Mouse (Mus musculus): Measurements from ENCODE around the gene Cdnf.

Gene Cdnf

DNA sequence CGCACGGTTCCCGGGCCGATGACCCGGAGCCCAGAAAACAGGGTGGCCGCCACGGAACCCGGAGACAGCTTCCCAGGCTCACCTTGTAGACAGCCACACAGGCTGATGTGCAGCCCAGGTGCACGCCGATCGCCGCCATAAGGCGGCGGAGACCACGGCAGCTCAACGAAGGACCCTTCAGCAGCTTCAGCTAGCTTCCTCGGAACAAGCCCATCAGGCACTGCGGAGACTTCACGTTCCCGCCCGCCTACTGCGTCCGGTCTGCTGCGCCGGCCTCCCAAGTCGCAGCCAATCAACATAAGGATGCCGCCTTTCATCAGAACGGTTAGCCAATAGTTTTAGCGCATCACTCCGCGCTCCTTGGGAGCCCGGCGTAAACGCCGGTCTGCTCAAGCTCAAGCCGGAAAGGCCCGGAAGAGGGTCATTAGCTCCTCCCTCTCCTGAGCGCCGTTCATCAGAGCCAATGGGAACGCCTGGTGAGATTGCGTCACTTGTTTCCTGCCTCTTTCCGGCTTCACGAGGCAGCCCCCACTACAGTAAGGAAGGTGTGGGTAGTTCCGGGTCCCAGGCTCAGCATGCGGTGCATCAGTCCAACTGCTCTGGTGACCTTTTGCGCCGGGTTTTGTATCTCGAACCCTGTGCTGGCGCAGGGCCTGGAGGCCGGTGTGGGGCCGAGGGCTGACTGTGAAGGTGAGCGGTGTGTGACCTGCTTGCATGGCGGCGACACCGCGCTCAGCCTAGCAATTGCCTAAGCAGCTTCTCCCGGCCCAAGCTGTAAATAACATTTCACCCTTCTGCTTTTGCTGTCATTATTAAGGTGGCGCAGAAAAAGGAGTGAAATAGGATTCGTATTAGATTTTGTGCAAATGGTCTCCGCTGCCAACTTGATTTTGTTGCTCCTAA lies at the start of gene Cdnf, which contains the start of the genes Gm45902 and Hspa14:
Gene Cdnf, plus strand, starts transcription at position 479 of the 903 bp plus-strand sequence.
Gene Gm45902, minus strand, starts transcription at position 239 of the 903 bp plus-strand sequence.
Gene Hspa14, minus strand, starts transcription at position 263 of the 903 bp plus-strand sequence.
- peak; percentile 98 for DNase-seq (ENCODE audit: extremely low spot score, low read depth, low spot score)

DNA sequence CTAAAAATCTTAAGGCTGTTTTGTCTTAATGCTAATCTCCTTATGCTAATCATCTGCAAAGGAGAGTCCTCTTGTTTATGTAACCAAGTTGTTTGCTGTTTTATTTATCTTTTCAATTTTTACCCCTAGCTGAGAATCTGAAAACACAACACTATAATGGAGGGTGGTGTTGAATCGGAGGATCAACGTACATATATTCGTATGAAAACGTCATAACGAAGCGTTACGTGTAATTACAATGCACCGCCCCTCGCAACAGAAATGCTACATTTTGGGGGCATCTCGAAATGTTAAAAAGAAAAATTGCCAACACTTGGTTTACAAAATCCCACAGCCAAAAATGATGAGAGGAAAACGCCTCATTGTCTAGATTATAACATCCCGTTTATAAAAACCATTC lies 38.9 kb upstream of the Cdnf start:
- peak; percentile 31 for DNase-seq (ENCODE audit: extremely low spot score, low read depth, low spot score)

DNA sequence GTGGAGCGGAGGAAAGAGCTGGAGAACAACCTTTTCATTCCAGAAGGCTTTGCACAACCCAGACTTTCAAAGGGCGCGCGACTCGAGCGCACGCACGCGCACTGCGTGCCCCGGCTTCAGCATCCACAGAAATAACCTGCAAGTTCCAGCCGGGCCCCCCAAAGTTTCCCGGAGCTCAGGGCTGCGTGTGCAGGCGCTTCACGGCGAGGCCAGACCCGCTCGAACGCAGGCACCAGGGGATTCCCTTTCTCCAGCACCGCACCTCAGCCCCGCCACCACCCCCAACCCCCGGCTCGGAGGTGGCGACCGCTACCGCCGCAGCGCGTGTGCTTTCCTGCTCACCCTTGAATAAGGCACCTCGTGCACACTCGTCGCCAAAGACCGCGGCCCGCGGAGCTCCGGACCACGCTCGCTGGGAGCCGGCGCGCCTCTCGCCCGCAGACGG lies 38.4 kb upstream of the Cdnf start:
- peak; percentile 24 for DNase-seq (ENCODE audit: extremely low spot score, low read depth, low spot score)

DNA sequence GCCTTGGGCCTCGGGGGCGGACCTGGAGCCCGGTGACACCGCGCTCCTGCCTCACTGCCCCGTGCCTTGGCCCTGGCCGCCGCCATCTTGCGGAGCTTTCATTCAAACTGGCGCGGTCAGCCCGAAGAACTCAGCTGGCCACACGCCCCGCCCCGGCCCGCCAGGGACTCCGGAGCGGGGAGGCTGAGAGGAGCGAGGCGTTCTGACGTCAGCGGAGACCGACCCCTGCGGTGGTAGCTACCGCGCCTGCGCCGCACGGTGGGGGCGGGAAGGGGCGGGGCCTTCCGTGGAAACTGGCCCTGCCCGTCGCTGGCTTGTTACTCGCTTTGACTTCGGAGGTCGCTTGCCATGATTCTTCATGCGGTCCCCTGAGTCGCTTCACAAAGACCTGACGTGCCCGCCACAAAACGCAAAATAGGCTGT lies 38.0 kb upstream of the Cdnf start, which contains the start of gene Suv39h2:
Gene Suv39h2, minus strand, starts transcription at position 171 of the 423 bp plus-strand sequence.
- DNase-seq (ENCODE audit: extremely low spot score, low read depth, low spot score), result peak; percentile 72

DNA sequence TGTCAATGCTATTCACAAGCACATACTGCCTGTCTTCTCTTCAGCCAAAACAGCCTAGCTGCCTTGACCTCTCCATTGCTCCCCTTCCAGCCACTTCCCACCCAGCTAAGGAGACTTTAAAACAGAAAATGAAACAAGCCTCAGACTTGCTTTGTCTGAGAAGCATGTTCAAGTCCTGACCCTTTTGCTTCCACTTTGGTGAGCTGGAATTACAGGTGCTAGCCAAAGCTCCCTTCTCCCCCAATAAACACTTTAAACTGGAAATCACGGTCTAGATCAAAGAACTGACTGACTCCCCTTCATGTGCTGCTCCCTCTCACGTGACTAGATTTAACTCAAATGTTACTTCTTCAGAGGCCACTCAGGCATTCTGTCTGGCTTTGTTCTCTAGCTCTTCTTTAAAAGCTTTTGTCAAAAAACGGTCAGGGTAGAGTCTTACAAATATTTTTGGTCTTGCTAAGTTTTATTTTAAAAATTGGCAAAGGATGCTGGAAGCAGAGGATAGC lies 37.0 kb upstream of the Cdnf start:
- DNase-seq (ENCODE audit: extremely low spot score, low read depth, low spot score), result no peak

DNA sequence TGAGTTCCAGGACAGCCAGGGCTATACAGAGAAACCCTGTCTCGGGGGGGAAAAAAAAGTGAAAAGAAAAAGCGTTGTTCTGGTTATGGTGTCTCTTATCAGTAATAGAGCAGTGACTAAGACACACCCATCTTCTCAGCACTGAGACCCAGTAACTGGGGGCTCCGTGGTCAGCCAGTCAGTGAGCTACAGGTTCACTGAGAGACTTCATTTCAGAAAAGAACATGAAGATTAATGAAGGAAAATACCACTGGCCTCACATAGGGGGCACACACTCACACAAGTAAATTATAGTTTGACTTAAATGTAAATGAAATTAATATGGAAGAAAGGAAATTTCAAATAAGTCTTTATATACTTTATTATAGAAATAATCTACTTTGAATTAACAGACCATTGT lies 32.6 kb upstream of the Cdnf start:
- DNase-seq (ENCODE audit: extremely low spot score, low read depth, low spot score), result no peak

DNA sequence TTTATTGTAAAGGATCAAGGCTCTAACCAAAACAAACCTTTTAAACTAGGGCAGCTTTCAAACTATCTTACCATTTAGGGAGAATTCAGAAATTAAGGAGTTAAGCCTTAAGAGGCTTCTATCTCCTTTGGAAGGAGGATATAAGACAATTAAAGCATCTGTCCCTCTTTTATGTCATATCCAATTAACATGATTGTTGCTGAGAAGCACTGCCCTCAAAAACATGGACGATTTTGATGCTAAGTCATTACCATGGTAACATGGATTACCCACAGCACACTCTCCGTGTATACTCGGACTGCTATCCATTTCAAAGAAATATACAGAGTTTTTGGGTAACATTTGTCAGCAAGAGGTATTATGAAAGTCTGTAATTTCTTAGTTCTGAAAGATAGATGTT lies 23.0 kb upstream of the Cdnf start:
- no peak for DNase-seq (ENCODE audit: extremely low spot score, low read depth, low spot score)

DNA sequence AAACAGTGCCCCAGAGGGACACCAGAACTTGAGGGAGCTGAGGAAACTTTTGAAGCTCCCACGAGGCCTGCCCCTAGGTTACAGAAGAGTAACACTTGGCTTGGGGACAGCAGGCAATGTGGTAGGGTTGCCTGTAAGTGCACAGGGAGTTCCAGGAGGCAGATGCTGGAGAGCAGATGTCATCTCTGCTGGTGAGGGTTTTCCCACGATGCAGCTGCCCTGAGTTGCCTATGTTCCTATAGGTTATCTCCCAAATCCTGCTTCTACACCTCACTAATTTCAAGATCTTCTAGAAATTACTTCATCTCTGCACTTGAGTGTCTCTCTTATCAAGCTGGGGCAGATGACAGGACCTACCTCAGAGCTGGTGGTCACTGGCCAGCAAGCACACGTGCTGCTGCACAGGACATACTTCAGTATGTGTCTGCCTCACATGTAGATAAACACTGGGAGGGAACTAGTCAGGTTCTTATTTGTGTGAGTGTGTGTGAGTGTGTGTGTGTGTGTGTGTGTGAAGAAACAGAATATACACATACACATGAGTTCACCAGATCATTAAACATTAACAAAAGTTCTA lies 18.9 kb upstream of the Cdnf start:
- no peak for DNase-seq (ENCODE audit: extremely low spot score, low read depth, low spot score)

DNA sequence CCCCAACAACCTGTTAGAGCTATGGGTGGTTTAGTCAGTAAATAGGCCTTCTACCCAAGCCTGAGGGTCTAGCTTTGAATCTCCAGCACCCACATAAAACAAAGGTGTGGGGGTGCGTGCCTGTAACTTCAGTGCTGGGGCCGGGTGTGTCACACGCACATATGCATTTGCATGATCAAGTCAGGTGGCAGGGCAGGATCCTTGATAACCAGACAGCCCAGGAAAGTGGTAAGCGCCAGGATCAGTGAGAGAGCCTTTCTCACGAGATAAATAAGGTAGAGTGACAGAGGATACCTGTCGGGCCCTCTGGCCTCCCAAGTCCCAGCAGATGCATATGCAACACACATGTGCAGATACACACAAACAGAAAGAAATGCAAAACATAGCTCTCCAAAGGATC lies 13.3 kb upstream of the Cdnf start:
- DNase-seq (ENCODE audit: extremely low spot score, low read depth, low spot score), result no peak

DNA sequence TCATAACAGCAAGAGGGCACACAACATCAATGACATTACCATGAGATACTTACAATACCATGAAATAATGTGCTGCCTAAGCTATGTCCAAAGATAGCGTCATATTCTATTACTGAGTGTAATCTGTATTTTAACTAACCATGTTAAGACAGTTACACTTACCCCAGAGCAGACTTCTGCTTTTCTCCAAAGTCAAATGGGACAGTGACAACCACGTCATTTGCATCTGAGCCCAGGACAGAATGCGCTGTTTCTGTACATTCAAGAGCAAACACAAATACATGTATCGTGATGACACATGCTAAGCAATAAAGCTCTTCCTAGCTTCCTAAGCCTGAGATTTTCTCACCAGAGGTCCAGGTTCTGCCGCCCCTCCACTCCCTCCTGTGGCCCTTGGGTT lies 11.9 kb upstream of the Cdnf start:
- DNase-seq (ENCODE audit: extremely low spot score, low read depth, low spot score), result no peak

DNA sequence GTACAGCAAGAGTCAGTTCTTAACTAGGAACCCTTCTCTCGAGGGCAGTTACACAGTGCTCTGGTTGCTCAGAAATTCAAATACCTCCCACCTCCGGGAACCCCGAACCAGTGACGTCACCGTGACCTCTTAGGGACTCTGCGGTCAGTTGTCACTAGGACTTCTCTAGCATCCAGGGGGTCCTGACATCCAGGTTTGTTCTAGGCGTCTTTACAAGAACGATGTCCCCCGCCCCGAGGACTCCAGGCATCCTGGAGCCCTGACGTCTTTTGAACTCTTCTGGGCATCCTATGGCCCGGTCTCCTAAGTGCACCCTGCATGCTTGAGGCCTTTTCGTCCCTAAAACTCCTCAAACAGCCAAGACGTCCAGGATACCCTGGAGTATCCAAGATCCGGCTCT lies 754 bp upstream of the Cdnf start:
- peak; percentile 20 for DNase-seq (ENCODE audit: extremely low spot score, low read depth, low spot score)

DNA sequence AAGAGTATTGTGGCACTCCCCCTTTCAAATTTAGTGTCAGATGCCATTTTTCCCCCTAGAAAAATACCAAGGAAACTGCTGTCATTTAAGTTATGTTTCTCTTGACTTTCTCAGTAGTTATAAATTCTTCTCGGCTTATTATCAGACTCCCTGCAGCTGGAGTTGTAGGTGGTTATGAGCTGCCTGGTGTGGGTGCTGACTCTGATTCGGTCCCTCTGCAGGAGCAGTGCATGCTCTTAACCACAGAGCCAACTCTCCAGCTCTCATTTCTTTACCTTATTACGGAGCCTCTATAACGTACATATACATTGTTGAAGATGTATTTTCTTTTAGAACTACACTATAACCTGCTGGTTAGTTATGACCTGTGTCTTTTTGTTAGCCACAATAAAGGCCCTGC lies 9.7 kb downstream of the Cdnf start:
- no peak for DNase-seq (ENCODE audit: extremely low spot score, low read depth, low spot score)

DNA sequence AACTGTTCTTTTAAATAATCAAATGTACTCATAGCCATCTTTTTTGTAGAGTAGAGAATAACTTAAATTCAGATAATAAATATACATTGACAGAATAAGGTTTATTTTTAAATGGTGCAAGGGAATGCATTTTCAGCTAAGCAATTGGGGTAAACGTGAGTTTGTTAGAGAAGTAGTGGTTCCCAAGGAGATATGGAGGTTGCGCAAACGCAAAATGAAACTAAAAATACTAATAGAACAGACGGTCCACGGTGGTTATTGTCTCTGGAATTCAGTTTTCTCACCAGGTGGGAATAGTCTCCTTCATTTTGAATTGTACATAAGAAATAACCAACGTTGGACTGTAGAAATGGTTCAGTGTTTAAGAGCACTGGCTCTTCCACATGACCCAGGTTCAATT lies 13.5 kb downstream of the Cdnf start:
- no peak for DNase-seq (ENCODE audit: extremely low spot score, low read depth, low spot score)

DNA sequence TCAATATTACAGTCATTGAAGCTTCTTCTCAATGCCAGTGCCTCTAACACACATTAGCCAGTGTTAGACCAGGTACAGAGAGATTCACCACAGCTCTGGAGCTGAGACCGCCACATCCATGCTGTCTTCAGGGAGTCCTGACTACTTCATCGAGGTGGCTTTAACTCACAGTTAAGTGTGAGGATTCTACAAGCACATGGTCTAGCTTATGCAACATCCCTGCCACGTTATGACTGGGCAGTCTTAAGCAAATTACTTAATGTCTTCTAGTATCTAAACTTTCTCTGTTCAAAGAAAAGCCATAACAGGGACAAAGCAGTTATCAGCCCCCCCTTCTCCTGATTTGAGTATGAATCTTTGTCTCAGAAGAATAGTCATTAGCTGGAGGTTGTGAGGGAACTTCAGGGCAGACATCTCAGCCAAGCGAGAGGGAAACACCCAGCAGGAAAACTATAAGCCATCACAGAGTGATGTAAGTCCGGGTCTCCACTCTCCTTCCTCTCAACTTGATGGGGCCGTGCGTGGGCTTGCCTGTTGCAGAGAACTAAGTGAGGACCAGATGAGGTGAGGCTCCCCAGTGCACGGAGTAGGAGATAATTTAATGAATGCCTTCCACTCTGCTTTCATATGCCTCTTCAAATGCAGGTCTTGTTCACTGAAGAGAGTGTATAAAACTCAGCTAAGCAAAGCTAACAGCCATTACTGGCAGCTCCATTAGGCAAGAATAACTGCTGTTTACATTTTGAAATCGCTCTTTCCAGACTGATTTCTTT lies 28.7 kb downstream of the Cdnf start:
- DNase-seq (ENCODE audit: extremely low spot score, low read depth, low spot score), result no peak

DNA sequence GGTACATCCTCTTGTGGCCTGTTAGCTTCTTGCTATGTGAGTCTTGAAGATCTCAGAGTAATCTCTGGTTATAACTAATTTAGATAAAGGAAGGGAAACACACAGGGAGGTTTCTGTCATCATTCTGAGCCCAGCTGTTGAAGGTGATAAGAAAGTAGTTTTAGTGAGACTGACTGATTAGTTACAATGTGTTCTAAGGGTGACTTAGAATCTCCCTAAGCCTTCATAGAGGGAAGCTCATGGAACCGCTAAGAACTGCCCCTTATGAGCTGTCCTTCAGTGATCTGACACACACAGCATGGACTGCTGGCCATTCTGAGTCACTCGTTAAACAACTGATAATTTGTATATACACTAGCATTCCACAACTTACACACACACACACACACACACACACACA lies 33.2 kb downstream of the Cdnf start:
- no peak for DNase-seq (ENCODE audit: extremely low spot score, low read depth, low spot score)

DNA sequence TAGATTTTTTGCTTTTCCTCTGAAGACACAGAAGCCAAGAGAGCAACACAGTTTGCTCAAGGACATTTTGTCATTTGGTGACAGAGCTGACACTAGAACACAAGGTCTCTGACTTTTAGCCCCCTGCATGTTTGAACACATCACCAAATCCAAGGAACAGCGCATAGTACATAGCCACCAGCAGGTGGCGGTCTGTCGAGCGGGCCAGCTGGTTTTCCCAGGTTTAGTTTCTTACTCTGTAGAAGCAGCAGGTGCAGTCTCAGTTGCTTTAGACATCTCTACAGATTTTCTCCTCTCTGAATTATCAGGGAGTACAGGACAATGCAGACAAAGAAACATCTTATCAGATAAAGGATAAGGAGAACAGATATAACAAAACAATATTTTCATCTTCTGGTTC lies 33.8 kb downstream of the Cdnf start:
- DNase-seq (ENCODE audit: extremely low spot score, low read depth, low spot score), result peak; percentile 12

DNA sequence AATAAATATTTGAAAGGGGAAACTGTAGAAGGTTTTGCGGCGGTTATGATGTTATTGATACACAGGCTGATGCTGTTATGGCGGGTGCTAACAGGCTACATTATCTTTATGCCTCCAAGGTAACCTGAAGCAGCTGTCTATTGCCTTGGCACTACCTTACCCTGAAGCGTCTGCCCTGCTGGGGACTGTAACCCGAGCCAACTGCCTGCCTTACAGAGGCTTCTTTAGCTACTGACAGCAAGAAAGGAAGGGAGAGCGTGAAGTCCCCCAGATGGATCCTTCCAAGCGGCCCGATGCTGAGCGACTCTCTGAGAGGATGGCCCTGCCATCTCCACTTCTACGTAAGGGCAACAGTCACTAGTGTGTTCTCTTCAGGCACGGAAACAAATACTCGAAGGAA lies 57.4 kb downstream of the Cdnf start, which contains the start of gene Fam107b:
Gene Fam107b, plus strand, starts transcription at position 303 of the 400 bp plus-strand sequence.
- DNase-seq (ENCODE audit: extremely low spot score, low read depth, low spot score), result no peak

DNA sequence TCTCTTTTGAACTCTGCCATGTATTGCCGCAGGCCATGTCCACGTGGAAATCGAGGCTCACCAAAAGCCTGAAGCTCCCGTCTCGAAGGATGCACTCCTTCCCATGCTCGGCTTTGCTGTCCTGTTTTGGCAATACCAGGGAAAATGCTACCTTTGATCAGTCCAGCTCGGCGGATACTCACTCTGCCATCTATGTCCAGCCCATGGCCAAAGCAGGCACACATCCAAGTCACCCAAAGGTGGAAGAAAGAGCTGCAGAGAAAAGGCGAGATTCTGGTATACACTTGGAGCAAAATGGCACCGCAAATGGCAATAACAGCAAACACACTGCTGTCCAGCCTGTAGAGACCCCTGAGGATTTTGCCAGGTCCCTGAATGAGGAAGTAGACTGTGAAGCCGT lies 57.8 kb downstream of the Cdnf start:
- DNase-seq (ENCODE audit: extremely low spot score, low read depth, low spot score), result no peak

DNA sequence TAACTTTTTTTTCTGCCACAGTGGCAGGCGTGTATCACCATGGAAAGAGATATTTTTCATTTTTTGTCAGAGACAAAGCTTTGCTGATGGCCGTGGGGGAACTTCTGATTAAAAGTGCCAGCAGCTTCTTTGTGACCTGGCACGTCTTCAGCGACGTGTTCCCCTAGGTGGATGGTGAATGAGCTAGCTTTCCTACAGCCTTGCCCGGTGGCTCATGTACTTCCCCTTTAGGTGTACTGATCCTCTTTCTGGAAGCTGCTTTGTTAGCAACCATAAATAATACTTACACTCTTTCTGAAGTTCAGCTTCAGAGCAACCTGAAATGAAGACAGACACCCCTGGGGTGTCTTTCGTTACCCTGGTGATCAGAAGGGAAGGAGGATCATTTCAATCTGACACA lies 61.1 kb downstream of the Cdnf start:
- DNase-seq (ENCODE audit: extremely low spot score, low read depth, low spot score), result no peak

DNA sequence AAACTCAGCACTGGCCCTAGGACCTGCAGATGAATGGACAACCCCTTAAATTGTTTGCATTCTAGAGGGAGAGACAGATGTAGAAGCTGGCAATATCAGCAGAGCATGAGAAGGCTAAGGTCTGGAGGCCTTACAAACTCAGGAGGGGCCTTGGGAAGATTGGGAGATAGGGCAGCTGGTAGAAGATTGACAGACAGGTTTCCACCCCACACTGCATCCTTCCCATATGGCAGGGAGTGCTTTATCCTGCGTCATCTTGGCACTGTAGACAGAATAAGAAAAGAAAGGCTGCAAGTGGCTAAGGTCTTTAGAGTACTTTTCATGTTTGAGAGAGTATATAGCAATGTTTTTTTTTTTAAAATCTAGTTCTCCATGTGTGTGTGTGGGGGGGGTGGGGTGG lies 62.3 kb downstream of the Cdnf start:
- no peak for DNase-seq (ENCODE audit: extremely low spot score, low read depth, low spot score)
